Mouse (Mus musculus): ENCODE results near the gene F2rl2. TPM values are rescaled to one million over a fixed set of nuclear protein-coding genes. Genes with fewer than 3 reads are reported as not detected.

Gene F2rl2
- polyA plus RNA-seq, 1 experiment from 2014 or later = 2.3 TPM

- no peaks in the 10 kb centered on the region for H3K9me3 ChIP-seq (ENCODE audit: control insufficient read depth, low read length)
- 91% methylated on average over 4 of the region's 4 CpGs for WGBS
- ATAC-seq (ENCODE audit: insufficient number of reproducible peaks, low FRiP score, low TSS enrichment, low read depth) (no peak), DNase-seq (ENCODE audit: low spot score) (no peak)
- H3K27me3 ChIP-seq (ENCODE audit: control insufficient read depth, insufficient read depth, low read length) = no peaks in the 10 kb centered on the region
- H3K9ac ChIP-seq (ENCODE audit: low read length) = no peak overlapping the region
- H3K4me1 ChIP-seq (ENCODE audit: control insufficient read depth, insufficient read depth, low read length) = no peaks in the 10 kb centered on the region
- peaks cover 5% of the 10 kb centered on the region for H3K36me3 ChIP-seq (ENCODE audit: control insufficient read depth, insufficient read depth, low read length)
- H3K27ac ChIP-seq (replicated peaks; ENCODE audit: low read depth, low read length) = no peak overlapping the region
- H3K4me3 ChIP-seq (ENCODE audit: low read depth, low read length) = no peak overlapping the region
- H3K4me2 ChIP-seq (ENCODE audit: low read depth, severe bottlenecking) = no peak overlapping the region
These were observed 32.8 kb upstream of the F2rl2 start for GRCm38 (mm10) chr13:95663834-95664233.

GRCm38 (mm10) chr13:95665644-95666356, 30.9 kb upstream of the F2rl2 start:
- Histone ChIP-seq H3K9ac (ENCODE audit: low read length) (no peak overlapping the region), H3K4me3 (ENCODE audit: low read depth, low read length) (no peak overlapping the region), H3K4me1 (ENCODE audit: control insufficient read depth, insufficient read depth, low read length) (no peaks in the 10 kb centered on the region), H3K27ac (replicated peaks; ENCODE audit: low read depth, low read length) (no peak overlapping the region), H3K36me3 (ENCODE audit: control insufficient read depth, insufficient read depth, low read length) (peaks cover 5% of the 10 kb centered on the region), H3K27me3 (ENCODE audit: control insufficient read depth, insufficient read depth, low read length) (no peaks in the 10 kb centered on the region), H3K9me3 (ENCODE audit: control insufficient read depth, low read length) (no peaks in the 10 kb centered on the region), H3K4me2 (ENCODE audit: low read depth, severe bottlenecking) (no peak overlapping the region)
- no peak for DNase-seq (ENCODE audit: low spot score)
- WGBS = 91% methylated on average over 13 of the region's 13 CpGs
- no peak for ATAC-seq (ENCODE audit: insufficient number of reproducible peaks, low FRiP score, low TSS enrichment, low read depth)

- no peak for ATAC-seq (ENCODE audit: insufficient number of reproducible peaks, low FRiP score, low TSS enrichment, low read depth)
- H3K9ac ChIP-seq (ENCODE audit: low read length) = no peak overlapping the region
- H3K27me3 ChIP-seq (ENCODE audit: control insufficient read depth, insufficient read depth, low read length) = no peaks in the 10 kb centered on the region
- no peak overlapping the region for H3K4me2 ChIP-seq (ENCODE audit: low read depth, severe bottlenecking)
- H3K36me3 ChIP-seq (ENCODE audit: control insufficient read depth, insufficient read depth, low read length) = peaks cover 5% of the 10 kb centered on the region
- WGBS = 20% methylated on average over 7 of the region's 7 CpGs
- no peak overlapping the region for H3K4me3 ChIP-seq (ENCODE audit: low read depth, low read length)
- H3K4me1 ChIP-seq (ENCODE audit: control insufficient read depth, insufficient read depth, low read length) = no peaks in the 10 kb centered on the region
- no peaks in the 10 kb centered on the region for H3K9me3 ChIP-seq (ENCODE audit: control insufficient read depth, low read length)
- no peak for DNase-seq (ENCODE audit: low spot score)
- no peak overlapping the region for H3K27ac ChIP-seq (replicated peaks; ENCODE audit: low read depth, low read length)
These were observed 29.4 kb upstream of the F2rl2 start for GRCm38 (mm10) chr13:95667260-95667659.

- Histone ChIP-seq H3K9ac (ENCODE audit: low read length) (no peak overlapping the region), H3K27me3 (ENCODE audit: control insufficient read depth, insufficient read depth, low read length) (no peaks in the 10 kb centered on the region), H3K4me1 (ENCODE audit: control insufficient read depth, insufficient read depth, low read length) (no peaks in the 10 kb centered on the region), H3K4me3 (ENCODE audit: low read depth, low read length) (no peak overlapping the region), H3K36me3 (ENCODE audit: control insufficient read depth, insufficient read depth, low read length) (no peaks in the 10 kb centered on the region), H3K27ac (replicated peaks; ENCODE audit: low read depth, low read length) (no peak overlapping the region), H3K4me2 (ENCODE audit: low read depth, severe bottlenecking) (no peak overlapping the region), H3K9me3 (ENCODE audit: control insufficient read depth, low read length) (no peaks in the 10 kb centered on the region)
- ATAC-seq (ENCODE audit: insufficient number of reproducible peaks, low FRiP score, low TSS enrichment, low read depth) (no peak), DNase-seq (ENCODE audit: low spot score) (no peak)
- 88% methylated on average over 5 of the region's 5 CpGs for WGBS
These were observed 26.1 kb upstream of the F2rl2 start for GRCm38 (mm10) chr13:95670534-95670933.

GRCm38 (mm10) chr13:95671108-95671897, 25.4 kb upstream of the F2rl2 start:
- H3K9ac ChIP-seq (ENCODE audit: low read length) = no peak overlapping the region
- H3K4me3 ChIP-seq (ENCODE audit: low read depth, low read length) = no peak overlapping the region
- 78% methylated on average over 9 of the region's 9 CpGs for WGBS
- H3K9me3 ChIP-seq (ENCODE audit: control insufficient read depth, low read length) = no peaks in the 10 kb centered on the region
- H3K4me1 ChIP-seq (ENCODE audit: control insufficient read depth, insufficient read depth, low read length) = no peaks in the 10 kb centered on the region
- DNase-seq (ENCODE audit: low spot score) = no peak
- no peaks in the 10 kb centered on the region for H3K27me3 ChIP-seq (ENCODE audit: control insufficient read depth, insufficient read depth, low read length)
- no peak for ATAC-seq (ENCODE audit: insufficient number of reproducible peaks, low FRiP score, low TSS enrichment, low read depth)
- no peaks in the 10 kb centered on the region for H3K36me3 ChIP-seq (ENCODE audit: control insufficient read depth, insufficient read depth, low read length)
- 0 out of 2 replicates have a peak overlapping the region, but pooled peaks have one; percentile 14 for H3K27ac ChIP-seq (replicated peaks; ENCODE audit: low read depth, low read length)
- H3K4me2 ChIP-seq (ENCODE audit: low read depth, severe bottlenecking) = no peak overlapping the region

- no peak overlapping the region for H3K4me3 ChIP-seq (ENCODE audit: low read depth, low read length)
- H3K4me1 ChIP-seq (ENCODE audit: control insufficient read depth, insufficient read depth, low read length) = no peaks in the 10 kb centered on the region
- no peak for ATAC-seq (ENCODE audit: insufficient number of reproducible peaks, low FRiP score, low TSS enrichment, low read depth)
- no peak overlapping the region for H3K9ac ChIP-seq (ENCODE audit: low read length)
- H3K4me2 ChIP-seq (ENCODE audit: low read depth, severe bottlenecking) = no peak overlapping the region
- no peaks in the 10 kb centered on the region for H3K9me3 ChIP-seq (ENCODE audit: control insufficient read depth, low read length)
- no peaks in the 10 kb centered on the region for H3K36me3 ChIP-seq (ENCODE audit: control insufficient read depth, insufficient read depth, low read length)
- H3K27ac ChIP-seq (replicated peaks; ENCODE audit: low read depth, low read length) = no peak overlapping the region
- no peak for DNase-seq (ENCODE audit: low spot score)
- H3K27me3 ChIP-seq (ENCODE audit: control insufficient read depth, insufficient read depth, low read length) = no peaks in the 10 kb centered on the region
- 93% methylated on average over 7 of the region's 7 CpGs for WGBS
These were observed 24.3 kb upstream of the F2rl2 start for GRCm38 (mm10) chr13:95672372-95672771.

GRCm38 (mm10) chr13:95679078-95679477, 17.6 kb upstream of the F2rl2 start:
- Histone ChIP-seq H3K27me3 (ENCODE audit: control insufficient read depth, insufficient read depth, low read length) (no peaks in the 10 kb centered on the region), H3K36me3 (ENCODE audit: control insufficient read depth, insufficient read depth, low read length) (no peaks in the 10 kb centered on the region), H3K4me1 (ENCODE audit: control insufficient read depth, insufficient read depth, low read length) (no peaks in the 10 kb centered on the region), H3K27ac (replicated peaks; ENCODE audit: low read depth, low read length) (no peak overlapping the region), H3K4me2 (ENCODE audit: low read depth, severe bottlenecking) (no peak overlapping the region), H3K9me3 (ENCODE audit: control insufficient read depth, low read length) (no peaks in the 10 kb centered on the region), H3K9ac (ENCODE audit: low read length) (no peak overlapping the region), H3K4me3 (ENCODE audit: low read depth, low read length) (no peak overlapping the region)
- WGBS = 91% methylated on average over 5 of the region's 5 CpGs
- ATAC-seq (ENCODE audit: insufficient number of reproducible peaks, low FRiP score, low TSS enrichment, low read depth) = no peak
- DNase-seq (ENCODE audit: low spot score) = no peak

GRCm38 (mm10) chr13:95679491-95679941, 17.1 kb upstream of the F2rl2 start:
- no peaks in the 10 kb centered on the region for H3K36me3 ChIP-seq (ENCODE audit: control insufficient read depth, insufficient read depth, low read length)
- H3K9ac ChIP-seq (ENCODE audit: low read length) = no peak overlapping the region
- no peak overlapping the region for H3K4me2 ChIP-seq (ENCODE audit: low read depth, severe bottlenecking)
- no peaks in the 10 kb centered on the region for H3K9me3 ChIP-seq (ENCODE audit: control insufficient read depth, low read length)
- DNase-seq (ENCODE audit: low spot score) (no peak), ATAC-seq (ENCODE audit: insufficient number of reproducible peaks, low FRiP score, low TSS enrichment, low read depth) (no peak)
- no peaks in the 10 kb centered on the region for H3K4me1 ChIP-seq (ENCODE audit: control insufficient read depth, insufficient read depth, low read length)
- no peak overlapping the region for H3K4me3 ChIP-seq (ENCODE audit: low read depth, low read length)
- WGBS = 74% methylated on average over 4 of the region's 4 CpGs
- no peak overlapping the region for H3K27ac ChIP-seq (replicated peaks; ENCODE audit: low read depth, low read length)
- no peaks in the 10 kb centered on the region for H3K27me3 ChIP-seq (ENCODE audit: control insufficient read depth, insufficient read depth, low read length)

All from limb, embryonic 11.5 days (tissue).